In genomic region chr12:35894304-35894900, GRCm38 (mm10) we compare ENCODE assay signal across 14 mouse cellular contexts. TPM values are rescaled to one million over a fixed set of nuclear protein-coding genes. Genes with fewer than 3 reads are reported as not detected.
DNase-seq lines count a peak whose midpoint lies in the region; ATAC-seq and TF ChIP-seq lines count a peak whose summit lies in the region.
"Had no signal": no experiment of that assay in that cellular context is flagged by ENCODE, and none has a peak within 500 bp of the region (broad histone marks: within the 10 kb centered on the region; RNA-seq: fewer than 3 reads in every experiment).

No protein-coding gene starts in this region.

- peak; percentile 10 for DNase-seq in forebrain, embryonic 14.5 days (ENCODE audit: low spot score)
- no peak for DNase-seq in lung, adult 2 months
- DNase-seq in embryonic facial prominence, embryonic 11.5 days (ENCODE audit: low spot score), result peak; percentile 52
- no peak for DNase-seq in frontal cortex, adult 2 months (ENCODE audit: extremely low spot score in 1 of 2, low spot score in 1 of 2)
- DNase-seq in urinary bladder, adult 18-20 months (ENCODE audit: low spot score in 2 of 2), result no peak
- DNase-seq: cerebellum, adult 11-12 months; gastrocnemius, adult 2 months; layer of hippocampus, postnatal 36 days; thymus, postnatal 25 days had no signal

- no peaks in the 10 kb centered on the region for H3K36me3 ChIP-seq in forebrain, embryonic 14.5 days (ENCODE audit: control insufficient read depth, insufficient read depth, low read length)
- H3K36me3 ChIP-seq in forebrain, embryonic 13.5 days (ENCODE audit: poor library complexity, severe bottlenecking), result no peaks in the 10 kb centered on the region
- no peaks in the 10 kb centered on the region for H3K36me3 ChIP-seq in lung, embryonic 16.5 days (ENCODE audit: control insufficient read depth, insufficient read depth, low read length)
- H3K36me3 ChIP-seq in embryonic facial prominence, embryonic 11.5 days (replicated peaks; ENCODE audit: control insufficient read depth, insufficient read depth, low read depth, low read length), result no peaks in the 10 kb centered on the region
- H3K36me3 ChIP-seq in neural tube, embryonic 12.5 days, result no peaks in the 10 kb centered on the region
- H3K36me3 ChIP-seq: liver, embryonic 15.5 days had no signal

- H3K27me3 ChIP-seq in forebrain, embryonic 14.5 days (replicated peaks; ENCODE audit: control insufficient read depth, insufficient read depth, low read length), result no peaks in the 10 kb centered on the region
- H3K27me3 ChIP-seq in forebrain, embryonic 13.5 days, result no peaks in the 10 kb centered on the region
- no peaks in the 10 kb centered on the region for H3K27me3 ChIP-seq in lung, embryonic 16.5 days (ENCODE audit: control insufficient read depth, insufficient read depth, low read depth, low read length)
- H3K27me3 ChIP-seq in embryonic facial prominence, embryonic 11.5 days (ENCODE audit: control insufficient read depth, insufficient read depth, low read length), result no peaks in the 10 kb centered on the region
- no peaks in the 10 kb centered on the region for H3K27me3 ChIP-seq in neural tube, embryonic 12.5 days (replicated peaks)
- H3K27me3 ChIP-seq: liver, embryonic 15.5 days had no signal

- ATAC-seq in forebrain, embryonic 14.5 days, result no peak
- no peak for ATAC-seq in forebrain, embryonic 13.5 days
- ATAC-seq in lung, embryonic 16.5 days (ENCODE audit: low read depth), result peak; percentile 17; the same call in 1 of the 2 replicates
- ATAC-seq in embryonic facial prominence, embryonic 11.5 days (replicated peaks; ENCODE audit: insufficient number of reproducible peaks, low FRiP score, low TSS enrichment, low read depth), result peak; percentile 75
- peak; percentile 34; the same call in 1 of the 2 replicates for ATAC-seq in neural tube, embryonic 12.5 days (ENCODE audit: low FRiP score, low read depth)
- ATAC-seq: CD4-positive, CD25-positive, alpha-beta regulatory T cell, adult 4 months had no signal

- no peak overlapping the region for H3K4me2 ChIP-seq in forebrain, embryonic 14.5 days (ENCODE audit: low read length)
- H3K4me2 ChIP-seq in forebrain, embryonic 13.5 days, result no peak overlapping the region
- H3K4me2 ChIP-seq in lung, embryonic 16.5 days (ENCODE audit: low read depth, low read length), result no peak overlapping the region
- H3K4me2 ChIP-seq in embryonic facial prominence, embryonic 11.5 days (ENCODE audit: low read depth, low read length), result no peak overlapping the region
- peak overlapping the region; percentile 4; the same call in 1 of the 2 replicates for H3K4me2 ChIP-seq in neural tube, embryonic 12.5 days (replicated peaks)
- H3K4me2 ChIP-seq: liver, embryonic 15.5 days had no signal

- H3K9ac ChIP-seq in forebrain, embryonic 14.5 days (ENCODE audit: low read length), result no peak overlapping the region
- no peak overlapping the region for H3K9ac ChIP-seq in forebrain, embryonic 13.5 days
- H3K9ac ChIP-seq in lung, embryonic 16.5 days (ENCODE audit: low read length), result no peak overlapping the region
- no peak overlapping the region for H3K9ac ChIP-seq in embryonic facial prominence, embryonic 11.5 days (replicated peaks; ENCODE audit: low read length)
- no peak overlapping the region for H3K9ac ChIP-seq in neural tube, embryonic 12.5 days
- H3K9ac ChIP-seq: liver, embryonic 15.5 days had no signal

- H3K4me1 ChIP-seq in forebrain, embryonic 14.5 days (ENCODE audit: control insufficient read depth, insufficient read depth, low read length), result peaks cover 4% of the 10 kb centered on the region; the same call in 1 of the 2 replicates
- peaks cover 13% of the 10 kb centered on the region; the same call in 1 of the 2 replicates for H3K4me1 ChIP-seq in forebrain, embryonic 13.5 days
- 0 out of 2 replicates have a peak, but pooled peaks cover 5% of the 10 kb centered on the region for H3K4me1 ChIP-seq in lung, embryonic 16.5 days (replicated peaks; ENCODE audit: control insufficient read depth, insufficient read depth, low read length)
- H3K4me1 ChIP-seq in lung, adult 2 months (ENCODE audit: control insufficient read depth, insufficient read depth, low read length), result no peaks in the 10 kb centered on the region
- H3K4me1 ChIP-seq in embryonic facial prominence, embryonic 11.5 days (ENCODE audit: control insufficient read depth, insufficient read depth, low read length), result no peaks in the 10 kb centered on the region; the same call in none of the 2 replicates
- H3K4me1 ChIP-seq in neural tube, embryonic 12.5 days, result peaks cover 17% of the 10 kb centered on the region
- H3K4me1 ChIP-seq: liver, embryonic 15.5 days had no signal

- no peak overlapping the region for H3K4me3 ChIP-seq in forebrain, embryonic 14.5 days (ENCODE audit: low read depth, low read length)
- H3K4me3 ChIP-seq in forebrain, embryonic 13.5 days, result no peak overlapping the region
- H3K4me3 ChIP-seq in lung, embryonic 16.5 days (ENCODE audit: low read length), result no peak overlapping the region
- H3K4me3 ChIP-seq in lung, adult 2 months (replicated peaks; ENCODE audit: extremely low read depth, low read depth, low read length), result no peak overlapping the region
- H3K4me3 ChIP-seq in embryonic facial prominence, embryonic 11.5 days (ENCODE audit: low read depth, low read length), result no peak overlapping the region
- H3K4me3 ChIP-seq in neural tube, embryonic 12.5 days, result no peak overlapping the region
- H3K4me3 ChIP-seq: gastrocnemius, adult 2 months; liver, embryonic 15.5 days had no signal

- WGBS in forebrain, embryonic 14.5 days, result 3% methylated on average over 6 of the region's 6 CpGs
- WGBS in forebrain, embryonic 13.5 days, result 7% methylated on average over 6 of the region's 6 CpGs
- 49% methylated on average over 6 of the region's 6 CpGs for WGBS in lung, embryonic 16.5 days
- 42% methylated on average over 6 of the region's 6 CpGs for WGBS in lung, adult 2 months
- WGBS in embryonic facial prominence, embryonic 11.5 days, result 39% methylated on average over 6 of the region's 6 CpGs
- WGBS in neural tube, embryonic 12.5 days, result 7% methylated on average over 6 of the region's 6 CpGs

- TF ChIP-seq POLR2A in lung, adult 2 months (IDR thresholded peaks at IDR 0.05; ENCODE audit: borderline replicate concordance, extremely low read depth, low read depth, low read length), result no peak

- H3K9me3 ChIP-seq in forebrain, embryonic 14.5 days (replicated peaks; ENCODE audit: control insufficient read depth, low read length), result no peaks in the 10 kb centered on the region
- no peaks in the 10 kb centered on the region for H3K9me3 ChIP-seq in forebrain, embryonic 13.5 days (replicated peaks)
- H3K9me3 ChIP-seq in lung, embryonic 16.5 days (ENCODE audit: control insufficient read depth, low read length), result no peaks in the 10 kb centered on the region
- no peaks in the 10 kb centered on the region for H3K9me3 ChIP-seq in embryonic facial prominence, embryonic 11.5 days (replicated peaks; ENCODE audit: control insufficient read depth, low read length)
- H3K9me3 ChIP-seq in neural tube, embryonic 12.5 days, result no peaks in the 10 kb centered on the region
- H3K9me3 ChIP-seq: liver, embryonic 15.5 days had no signal

- H3K27ac ChIP-seq in forebrain, embryonic 14.5 days (ENCODE audit: low read depth, low read length), result no peak overlapping the region
- H3K27ac ChIP-seq in forebrain, embryonic 13.5 days, result no peak overlapping the region
- no peak overlapping the region for H3K27ac ChIP-seq in lung, embryonic 16.5 days (ENCODE audit: low read length)
- H3K27ac ChIP-seq in embryonic facial prominence, embryonic 11.5 days (replicated peaks; ENCODE audit: low read depth, low read length), result no peak overlapping the region
- no peak overlapping the region for H3K27ac ChIP-seq in neural tube, embryonic 12.5 days
- H3K27ac ChIP-seq: gastrocnemius, adult 2 months; liver, embryonic 15.5 days had no signal

- TF ChIP-seq CTCF in lung, adult 2 months (IDR thresholded peaks at IDR 0.05; ENCODE audit: insufficient read depth, low read length), result no peak

RNA-seq across cellular contexts. Expression of gene Agr3, which starts 31.0 kb away (rescaled TPM):
- not detected in 2 replicates for polyA plus RNA-seq in forebrain, embryonic 14.5 days (2014; fragmentation: Nextera tagmentation; extraction: Ambion mirVana)
- not detected in 2 replicates for polyA plus RNA-seq in forebrain, embryonic 13.5 days (2015; fragmentation: Nextera tagmentation; extraction: Ambion mirVana)
- 1.2 and 2.7 TPM in 2 replicates for polyA plus RNA-seq in lung, embryonic 16.5 days (2015; fragmentation: Nextera tagmentation; extraction: Ambion mirVana)
- 1.6 and 2.6 TPM in 2 replicates for polyA plus RNA-seq in lung, adult 2 months (2012; rRNA removed)
- polyA plus RNA-seq in embryonic facial prominence, embryonic 11.5 days (2014; fragmentation: Nextera tagmentation; extraction: Ambion mirVana), result 0.89 and 1.2 TPM in 2 replicates
- polyA plus RNA-seq in neural tube, embryonic 12.5 days (2016; fragmentation: Nextera tagmentation; extraction: Ambion mirVana), result not detected in 2 replicates
- polyA plus RNA-seq in frontal cortex, adult 2 months (2012; rRNA removed), result 0.48 and 0.56 TPM in 2 replicates
- polyA plus RNA-seq: CD4-positive, CD25-positive, alpha-beta regulatory T cell, adult 4 months; liver, embryonic 15.5 days had no signal

Comparison
In these comparisons a context has a peak if more than half of its experiments do, and no peak if none do; other contexts are left out.
1. ATAC-seq: peak in lung, embryonic 16.5 days (single experiment), embryonic facial prominence, embryonic 11.5 days (single experiment) and neural tube, embryonic 12.5 days (single experiment); none in forebrain, embryonic 14.5 days (single experiment) and forebrain, embryonic 13.5 days (single experiment).
2. DNase-seq: peak in forebrain, embryonic 14.5 days (single experiment) and embryonic facial prominence, embryonic 11.5 days (single experiment); none in lung, adult 2 months (single experiment), frontal cortex, adult 2 months (0 of 2) and urinary bladder, adult 18-20 months (0 of 2).